Mouse (Mus musculus) hematopoietic stem cell, adult 5-6 weeks (primary cell): Measurements from ENCODE around the gene Phgr1. TPM values are rescaled to one million over a fixed set of nuclear protein-coding genes. Genes with fewer than 3 reads are reported as not detected.

Experiments used
- ATAC-seq, 2 experiments: fragments of 125-278 bp in 1 of 2; replicated peaks in 1 of 2; 2 replicates each; pipeline ENCODE4 v1.8.0; 2016 to 2017; ENCODE audit warnings: inconsistent platforms in 2 of 2, mild to moderate bottlenecking in 2 of 2, moderate number of reproducible peaks in 2 of 2, low read depth in 1 of 2, moderate TSS enrichment in 1 of 2; ENCODE audit not compliant: low FRiP score in 2 of 2, poor library complexity in 2 of 2, severe bottlenecking in 2 of 2, insufficient read depth in 1 of 2, low TSS enrichment in 1 of 2
- total RNA-seq: library from RNA; stranded (forward); fragments of 172-1452, 232-1000 nt; gene quantifications from 2 replicates; pipeline ENCODE4 v1.2.3, GENCODE M21; 2017

Phgr1 gene
- total RNA-seq, 1 experiment from 2014 or later = not detected

- no peak for ATAC-seq
Observed at GRCm38 (mm10) chr2:118764094-118764831, 8.3 kb upstream of the Phgr1 start.

GRCm38 (mm10) chr2:118764875-118765274, 7.7 kb upstream of the Phgr1 start:
- ATAC-seq = no peak

GRCm38 (mm10) chr2:118766041-118767033, 6.2 kb upstream of the Phgr1 start:
- peak; percentile 12 to 40; a peak in 3 of 4 replicates for ATAC-seq

- no peak for ATAC-seq
Observed at GRCm38 (mm10) chr2:118774536-118774935, 2.0 kb downstream of the Phgr1 start.

- ATAC-seq = no peak; a peak in 1 of 4 replicates
Observed at GRCm38 (mm10) chr2:118775396-118775795, 2.8 kb downstream of the Phgr1 start.

GRCm38 (mm10) chr2:118775846-118776245, 3.3 kb downstream of the Phgr1 start:
- ATAC-seq = no peak

- no peak for ATAC-seq
Observed at GRCm38 (mm10) chr2:118776295-118776694, 3.7 kb downstream of the Phgr1 start.

- ATAC-seq = no peak
Observed at GRCm38 (mm10) chr2:118778418-118778817, 5.8 kb downstream of the Phgr1 start.

- no peak for ATAC-seq
Observed at GRCm38 (mm10) chr2:118779065-118779464, 6.5 kb downstream of the Phgr1 start.

GRCm38 (mm10) chr2:118779504-118780480, 7.2 kb downstream of the Phgr1 start, which contains the start of gene Disp2:
Gene Disp2, plus strand, starts transcription at chr2:118779719.
- ATAC-seq = peak; percentile 86 to 95

- no peak for ATAC-seq
Observed at GRCm38 (mm10) chr2:118781115-118781514, 8.5 kb downstream of the Phgr1 start.

- ATAC-seq = no peak
Observed at GRCm38 (mm10) chr2:118782303-118782702, 9.7 kb downstream of the Phgr1 start.

- ATAC-seq = no peak
Observed at GRCm38 (mm10) chr2:118783093-118783492, 10.5 kb downstream of the Phgr1 start.

- ATAC-seq = no peak
Observed at GRCm38 (mm10) chr2:118783663-118784062, 11.1 kb downstream of the Phgr1 start.

- ATAC-seq = no peak
Observed at GRCm38 (mm10) chr2:118786525-118786924, 14.0 kb downstream of the Phgr1 start.

GRCm38 (mm10) chr2:118789501-118789900, 16.9 kb downstream of the Phgr1 start:
- ATAC-seq = no peak

GRCm38 (mm10) chr2:118790221-118790550, 17.6 kb downstream of the Phgr1 start:
- ATAC-seq = no peak
